Mouse (Mus musculus): ENCODE measurements at regions not wholly inside any gene's neighbourhood (a gene's known extent, or its start where the extent isn't known, plus 50 kb on each side); places are given as distances from the start of the nearest gene placed in this dataset.

DNA sequence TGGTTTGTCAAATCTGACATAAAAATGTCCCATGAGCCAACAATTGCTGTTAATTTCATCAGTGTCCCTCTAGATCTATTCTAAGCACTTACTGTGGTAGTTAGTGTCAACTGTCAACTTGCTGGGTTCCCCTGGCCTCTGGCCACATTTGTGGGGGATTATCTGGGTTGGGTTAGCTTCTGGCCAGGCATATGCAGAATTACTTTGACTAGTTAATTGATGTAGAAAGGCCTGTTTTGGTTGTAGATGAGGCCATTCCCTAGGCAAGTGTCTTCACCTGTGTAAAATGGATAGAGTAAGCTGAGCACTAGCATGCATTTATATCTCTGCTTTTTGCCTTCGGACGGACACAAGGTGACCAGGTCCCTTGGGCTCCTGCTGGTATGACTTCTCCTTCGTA is 283.9 kb downstream of the 1810013L24Rik start:
- no peak for DNase-seq (ENCODE audit: low spot score)

DNA sequence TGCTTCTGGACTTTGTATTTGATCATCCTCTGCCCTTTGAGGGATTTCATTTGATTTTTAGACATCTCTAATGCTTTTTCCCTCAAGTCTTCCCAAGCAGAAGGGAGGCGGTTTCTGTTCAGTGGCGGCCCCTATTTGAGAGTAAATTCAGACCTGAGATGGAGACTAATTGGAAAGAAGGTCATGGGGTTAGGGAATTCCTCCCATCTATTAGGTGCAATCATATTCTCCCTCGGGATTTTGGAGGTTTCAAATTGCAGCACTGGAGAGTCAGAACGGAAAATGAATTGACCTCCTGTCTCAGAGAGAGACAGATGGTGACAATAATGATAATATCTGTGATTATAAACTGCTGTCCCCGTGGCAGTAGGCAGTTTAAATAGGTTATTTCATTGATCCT is 285.6 kb downstream of the 1810013L24Rik start:
- no peak for DNase-seq (ENCODE audit: low spot score)

DNA sequence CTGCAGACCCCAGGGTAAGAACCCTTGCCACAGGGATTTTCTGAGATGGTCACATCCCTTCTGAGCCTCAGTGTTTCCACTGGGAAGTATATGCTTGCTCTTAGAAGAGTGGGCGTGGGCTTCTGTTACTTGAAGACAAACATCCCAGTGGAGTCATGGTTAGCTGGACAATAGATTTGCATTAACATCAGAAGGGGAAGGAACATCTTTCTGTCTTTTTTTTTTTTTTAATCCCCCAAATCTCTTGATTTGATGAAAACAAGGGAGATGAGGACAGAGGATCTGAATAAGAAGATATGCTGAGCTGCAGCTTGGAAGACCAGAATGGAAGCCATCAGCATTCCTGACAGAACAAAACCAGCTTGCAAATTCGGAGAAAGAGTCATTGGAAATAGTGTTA is 291.7 kb downstream of the 1810013L24Rik start:
- DNase-seq (ENCODE audit: low spot score), result no peak

DNA sequence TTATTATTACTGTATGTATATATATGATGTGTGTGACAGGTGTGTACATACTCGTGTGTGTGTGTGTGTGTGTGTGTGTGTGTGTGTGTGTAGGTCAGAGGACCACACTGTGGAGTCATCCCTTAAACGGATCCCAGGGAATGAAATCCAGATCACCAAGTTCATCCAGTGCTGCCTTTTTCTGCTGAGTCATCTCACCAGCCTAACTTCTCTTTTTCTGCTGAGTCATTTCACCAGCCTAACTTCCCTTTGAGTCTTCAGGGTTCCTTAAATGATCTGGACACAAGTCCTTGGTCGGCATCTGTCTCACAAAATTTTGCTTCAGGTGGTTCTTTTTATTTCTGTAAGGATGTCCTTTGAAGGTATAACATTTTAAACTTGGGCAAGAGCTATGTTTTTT is 302.2 kb downstream of the 1810013L24Rik start:
- no peak for DNase-seq (ENCODE audit: low spot score)

DNA sequence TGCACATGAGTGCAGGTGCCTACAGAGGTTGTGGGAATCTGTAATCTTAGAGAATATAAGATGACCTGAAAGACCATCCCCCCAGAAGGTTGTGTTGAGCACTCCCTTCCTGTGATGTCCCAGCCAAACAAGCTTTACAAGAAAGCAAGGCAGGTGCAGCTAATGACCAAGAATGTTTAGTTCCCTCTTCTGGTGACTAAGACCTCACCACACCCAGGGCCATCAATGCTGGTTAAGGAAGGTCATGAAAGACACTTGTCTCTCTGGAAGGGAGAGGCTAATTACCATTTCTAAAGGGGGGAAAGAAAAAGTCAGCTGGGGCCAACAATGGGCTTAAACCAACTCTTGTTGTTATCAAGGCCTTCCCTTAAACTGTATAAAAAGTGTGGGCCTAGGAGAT is 302.9 kb downstream of the 1810013L24Rik start:
- DNase-seq (ENCODE audit: low spot score), result no peak

DNA sequence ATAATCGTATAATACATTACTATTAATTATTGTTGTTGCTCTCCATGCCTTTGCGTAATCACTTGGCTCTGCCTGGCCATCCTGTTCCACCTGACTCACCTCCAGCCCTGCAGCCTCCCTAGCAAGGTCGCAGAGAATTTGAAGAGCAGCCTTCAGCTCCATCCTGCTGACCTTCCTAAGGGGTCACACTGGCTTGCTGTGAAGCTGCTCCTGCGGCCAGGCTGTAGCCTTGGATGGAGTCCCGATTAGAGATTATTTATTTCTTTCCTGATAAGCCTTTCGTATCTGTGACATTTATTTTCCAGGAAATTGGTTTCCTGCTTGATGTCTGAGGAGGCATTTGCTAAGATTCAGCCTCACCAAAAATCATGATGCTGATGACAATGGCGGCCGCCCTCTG is 305.5 kb downstream of the 1810013L24Rik start:
- DNase-seq (ENCODE audit: low spot score), result no peak

DNA sequence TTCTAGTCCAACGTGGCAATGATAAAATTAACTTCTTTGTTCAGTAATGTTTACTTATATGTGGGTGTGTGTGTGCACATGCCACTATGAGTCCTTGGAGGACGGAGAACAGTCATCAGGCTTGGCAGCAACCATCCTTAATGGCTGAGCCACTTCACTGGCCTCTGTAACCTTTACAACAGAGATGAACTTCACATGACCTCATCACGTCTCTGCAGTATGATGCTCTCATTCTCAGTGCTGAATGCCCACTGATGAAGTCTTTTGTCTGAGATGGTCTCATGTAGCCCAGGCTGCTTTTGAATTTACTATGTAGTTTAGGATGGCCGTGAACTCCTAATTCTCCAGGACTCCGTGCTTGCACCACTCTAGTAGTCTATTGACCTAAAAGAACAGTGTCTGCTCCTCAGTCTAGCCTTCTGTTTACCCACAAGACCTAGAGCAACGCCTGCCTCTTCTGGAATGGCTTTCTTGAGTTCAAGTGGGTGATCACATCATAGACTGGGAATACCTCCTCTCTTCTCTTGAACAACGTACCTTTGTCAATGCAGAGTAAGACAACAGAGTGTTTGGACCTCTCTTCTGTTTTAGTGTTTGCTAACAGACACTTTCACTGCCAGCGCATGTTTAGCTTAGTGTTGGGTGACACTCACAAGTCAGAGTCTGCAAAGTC is 308.8 kb downstream of the 1810013L24Rik start:
- DNase-seq (ENCODE audit: low spot score), result no peak

DNA sequence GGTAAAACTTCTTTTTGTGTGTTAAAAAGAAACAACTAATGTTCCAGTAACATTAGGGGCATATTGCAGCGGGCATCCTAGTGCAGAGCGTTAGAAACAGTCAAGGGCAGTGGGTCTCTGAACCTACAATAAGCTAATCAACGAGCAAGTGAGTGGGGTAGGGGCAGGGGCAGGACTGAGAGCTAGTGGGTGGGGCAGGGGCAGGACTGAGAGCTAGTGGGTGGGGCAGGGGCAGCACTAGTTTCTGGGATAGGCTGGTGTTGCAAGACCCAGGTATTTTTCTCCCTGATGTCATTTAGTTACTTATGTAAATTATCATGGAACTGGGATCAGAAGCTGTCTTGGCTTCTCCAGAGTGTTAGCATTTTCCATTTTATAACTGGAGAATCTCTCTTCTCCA is 309.5 kb downstream of the 1810013L24Rik start:
- DNase-seq (ENCODE audit: low spot score), result no peak

DNA sequence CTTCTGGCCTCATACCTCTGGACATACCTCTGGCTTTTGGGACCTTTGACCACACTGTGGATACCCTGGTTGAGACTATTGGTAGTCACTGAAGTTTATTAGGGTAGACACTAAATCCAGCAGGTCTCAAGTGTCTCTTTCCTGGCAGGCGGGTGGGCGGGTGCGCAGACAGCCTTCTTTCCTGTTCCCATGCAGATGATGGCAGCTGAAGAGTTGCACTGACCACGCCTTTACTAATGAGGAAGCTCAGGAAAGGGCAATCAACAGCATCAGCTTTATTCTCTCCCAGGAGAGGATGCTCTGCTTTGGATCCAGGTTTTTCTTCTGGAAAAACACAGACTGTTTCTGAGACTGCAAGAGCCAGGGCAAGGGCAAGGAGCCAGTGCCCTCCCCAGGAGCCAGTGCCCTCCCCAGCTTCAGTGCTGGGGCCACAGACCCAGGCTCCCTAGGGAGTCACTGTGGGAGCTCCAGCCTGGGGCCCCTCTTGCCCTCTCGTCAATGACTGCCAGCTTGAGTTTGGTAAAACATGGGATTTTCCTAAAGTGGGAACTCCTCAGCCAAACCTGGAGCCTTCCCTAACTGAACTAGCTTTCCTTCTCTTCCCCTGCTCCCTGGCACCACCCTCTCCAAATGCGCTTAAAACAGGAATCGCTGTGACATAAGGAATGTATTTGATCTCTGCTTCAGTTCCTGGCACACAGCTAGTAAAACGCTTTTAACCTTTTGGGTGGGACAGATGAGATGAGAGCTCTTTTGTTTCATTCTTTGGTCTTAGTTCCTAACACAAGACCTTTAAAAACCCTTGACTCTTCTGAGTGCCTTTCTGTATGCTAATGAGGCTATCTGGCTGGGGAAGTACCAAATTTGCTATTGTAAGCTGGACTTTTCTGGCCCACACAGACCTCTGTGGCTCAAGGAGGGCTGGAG is 319.6 kb downstream of the 1810013L24Rik start:
- no peak for DNase-seq (ENCODE audit: low spot score)

DNA sequence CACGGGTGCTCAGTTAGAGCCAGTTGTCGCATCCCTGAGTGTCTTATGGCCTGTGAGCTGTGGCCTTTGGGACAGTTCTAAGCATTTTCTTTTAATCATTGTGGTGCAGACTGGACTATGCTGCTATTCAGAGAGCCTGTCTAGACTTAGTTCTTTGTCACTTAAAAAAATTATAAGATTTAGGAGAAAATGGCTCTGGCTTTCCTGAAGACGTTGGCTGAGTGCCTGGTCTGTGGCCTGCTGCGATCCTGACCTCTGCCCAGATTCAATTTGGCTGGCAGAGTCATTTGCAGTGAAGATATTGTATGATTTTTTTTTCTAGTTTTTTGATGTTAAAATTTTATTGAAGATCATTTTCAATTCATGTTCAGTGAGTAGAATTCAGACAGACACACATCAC is 322.0 kb downstream of the 1810013L24Rik start:
- DNase-seq (ENCODE audit: low spot score), result no peak

DNA sequence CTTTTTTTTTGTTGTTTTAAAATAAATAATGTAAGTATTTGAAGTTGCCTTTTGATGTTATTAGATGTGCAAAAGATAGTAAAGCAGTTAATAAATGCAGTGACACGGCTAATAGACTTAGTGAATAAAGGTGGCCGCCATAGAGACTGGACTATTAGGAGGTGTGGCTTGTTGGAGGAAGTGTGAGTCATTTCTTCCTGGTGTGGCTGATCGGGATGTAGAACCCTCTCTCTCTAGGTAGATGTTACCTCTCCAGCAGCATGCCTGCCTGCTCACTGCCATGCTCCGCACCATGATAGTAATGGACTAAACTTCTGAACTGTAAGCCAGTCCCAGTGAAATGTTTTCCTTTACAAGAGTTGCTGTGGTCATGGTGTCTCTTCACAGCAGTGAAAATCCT is 323.6 kb downstream of the 1810013L24Rik start:
- DNase-seq (ENCODE audit: low spot score), result no peak

DNA sequence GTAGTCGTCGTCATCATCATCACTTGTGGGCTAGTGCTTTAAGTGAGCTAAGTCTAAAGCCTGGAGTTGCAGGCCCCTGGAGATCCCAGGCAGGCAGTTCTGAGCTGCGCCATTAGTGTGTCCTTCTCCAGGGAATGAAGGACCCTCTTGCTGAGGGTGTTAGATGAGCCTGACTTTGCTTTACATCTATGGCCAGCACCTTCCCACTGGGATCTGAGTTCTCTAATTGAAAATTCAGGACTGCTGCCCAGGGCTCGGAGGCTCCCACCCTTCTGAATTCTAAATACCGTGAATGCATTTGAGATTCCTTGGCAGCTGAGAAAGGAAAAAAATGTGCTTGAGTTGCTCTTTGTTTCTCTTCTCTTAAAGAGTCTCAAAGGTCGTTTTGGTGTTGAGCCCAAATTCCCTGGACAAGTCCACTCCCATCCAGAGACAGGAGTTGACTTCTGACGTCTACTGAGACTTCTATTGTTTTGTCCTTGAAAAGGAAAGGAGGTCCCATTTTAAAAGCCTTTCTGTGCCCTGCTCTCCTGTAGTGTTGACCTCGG is 335.9 kb downstream of the 1810013L24Rik start:
- DNase-seq (ENCODE audit: low spot score), result no peak

DNA sequence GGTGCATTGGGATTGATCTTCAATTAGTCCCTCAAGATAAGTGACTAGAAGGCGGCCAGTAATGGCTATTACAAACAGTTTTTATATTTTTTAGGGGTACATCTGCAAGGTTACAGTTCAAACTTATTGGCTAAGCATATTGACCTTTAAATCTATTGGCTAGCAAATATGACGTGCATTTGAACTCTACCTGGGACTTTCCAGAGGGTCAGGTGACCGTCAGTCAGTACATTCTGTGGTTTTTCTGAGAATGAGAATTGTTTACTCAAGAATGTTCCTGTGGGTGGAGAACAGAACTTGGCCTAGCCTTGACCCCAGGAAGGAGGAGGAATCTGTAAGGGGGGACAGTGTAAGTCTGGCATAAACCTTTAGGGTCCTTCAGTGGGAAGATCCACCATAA is 346.5 kb downstream of the 1810013L24Rik start:
- DNase-seq (ENCODE audit: low spot score), result no peak

DNA sequence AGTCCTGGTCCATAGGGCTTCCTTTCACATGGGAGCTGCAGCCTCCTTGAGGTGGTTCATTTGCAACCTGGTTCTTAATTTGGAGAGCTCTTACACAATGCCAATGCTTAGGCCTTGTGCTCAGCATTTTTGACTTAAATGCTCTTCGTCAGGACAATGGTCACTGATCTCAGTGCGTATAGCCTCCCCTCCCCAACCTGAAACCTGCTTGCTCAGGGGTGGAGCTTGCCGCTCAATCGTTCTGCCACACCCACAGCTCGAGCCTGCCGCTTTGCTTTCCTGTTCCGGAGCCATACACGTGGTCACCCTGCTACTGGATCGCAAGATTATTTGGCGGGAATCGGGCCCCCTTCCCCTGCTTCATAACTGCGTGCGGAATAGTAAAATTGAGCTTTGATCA is 365.9 kb downstream of the 1810013L24Rik start:
- DNase-seq (ENCODE audit: low spot score), result no peak

DNA sequence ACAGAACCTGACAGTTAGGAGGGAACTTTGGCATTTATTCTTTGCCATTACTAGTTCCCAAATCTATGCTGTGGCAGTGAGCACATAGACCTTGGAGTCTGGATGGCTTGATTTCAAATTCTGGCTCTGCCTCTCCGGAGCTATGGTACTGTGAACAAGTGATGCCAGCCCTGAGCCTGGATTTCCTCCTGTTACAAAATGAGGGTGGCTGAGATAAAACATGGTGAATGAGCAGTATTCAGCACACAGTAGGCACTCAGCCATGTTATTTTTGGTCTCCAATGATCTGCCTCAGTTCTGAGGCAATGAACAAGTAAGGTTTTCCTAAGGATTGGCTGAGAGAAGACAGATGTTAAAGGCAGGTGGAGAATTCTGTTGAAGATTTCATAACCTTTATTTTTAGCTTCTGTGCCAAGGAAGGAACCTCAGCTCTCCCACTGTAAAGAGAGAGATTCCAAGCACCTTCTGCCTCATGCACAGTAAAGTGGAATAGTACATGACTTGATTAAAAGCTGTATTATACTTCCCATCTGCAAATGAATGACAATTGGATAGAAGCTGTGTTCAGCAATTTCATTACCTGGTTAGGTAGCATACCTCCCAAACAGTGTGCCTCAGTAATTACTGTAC is 369.1 kb downstream of the 1810013L24Rik start:
- no peak for DNase-seq (ENCODE audit: low spot score)

DNA sequence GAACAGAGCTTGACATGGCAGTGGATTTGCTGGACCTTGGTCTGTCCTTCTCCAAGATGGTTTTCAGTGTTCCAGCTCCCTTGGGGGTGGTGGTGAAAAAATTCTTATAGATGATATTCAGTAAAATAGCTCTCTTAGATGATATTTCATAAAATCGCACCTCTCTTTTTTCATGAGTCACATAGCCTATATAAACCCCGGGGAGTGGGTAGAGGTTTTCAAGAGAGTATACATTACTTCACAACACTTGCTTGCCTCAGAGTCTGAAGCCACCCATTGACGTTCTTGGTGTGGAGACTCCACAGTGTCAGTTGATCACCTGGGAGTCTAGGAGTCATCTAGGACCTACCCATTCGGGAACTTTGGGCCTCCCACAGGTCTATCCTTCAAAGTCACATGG is 378.7 kb downstream of the 1810013L24Rik start:
- no peak for DNase-seq (ENCODE audit: low spot score)

DNA sequence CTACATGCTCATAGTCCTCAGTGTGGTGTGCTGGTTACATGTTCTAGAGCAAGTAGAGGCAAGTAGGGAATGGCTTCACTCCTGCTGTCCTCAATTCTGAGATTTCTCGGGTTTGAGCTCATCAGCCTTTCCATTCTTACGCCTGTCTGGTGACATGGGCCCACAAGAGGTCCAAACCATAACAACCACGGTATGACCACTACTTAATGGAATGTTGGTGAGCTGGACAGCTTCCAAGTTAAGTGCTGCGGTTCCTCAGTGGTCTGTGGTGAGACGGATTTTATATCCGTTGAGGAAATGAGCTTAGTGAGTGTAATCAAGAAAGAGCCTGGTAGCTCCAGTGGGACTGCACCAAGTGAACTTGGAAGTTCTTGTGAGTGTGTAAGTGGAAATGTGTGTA is 381.6 kb downstream of the 1810013L24Rik start:
- no peak for DNase-seq (ENCODE audit: low spot score)

DNA sequence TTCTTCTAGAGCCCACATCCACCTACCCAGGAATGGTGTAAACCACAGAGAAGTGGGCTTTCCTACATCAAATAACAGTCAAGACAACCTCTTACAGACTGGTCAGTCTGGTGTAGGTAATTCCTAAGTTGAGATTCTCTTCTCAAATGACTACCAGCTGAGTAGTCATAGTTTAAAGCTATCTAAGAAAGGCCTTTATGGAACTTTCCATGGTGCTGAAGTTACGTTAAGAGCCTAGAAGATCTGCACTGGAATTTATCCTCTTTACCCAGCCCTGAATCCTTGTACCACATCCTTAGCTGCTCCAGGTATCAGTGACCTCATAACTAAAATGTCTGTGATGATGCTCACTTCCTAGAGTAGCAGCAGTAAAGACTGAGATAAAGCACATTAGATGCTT is 385.2 kb downstream of the 1810013L24Rik start:
- no peak for DNase-seq (ENCODE audit: low spot score)

DNA sequence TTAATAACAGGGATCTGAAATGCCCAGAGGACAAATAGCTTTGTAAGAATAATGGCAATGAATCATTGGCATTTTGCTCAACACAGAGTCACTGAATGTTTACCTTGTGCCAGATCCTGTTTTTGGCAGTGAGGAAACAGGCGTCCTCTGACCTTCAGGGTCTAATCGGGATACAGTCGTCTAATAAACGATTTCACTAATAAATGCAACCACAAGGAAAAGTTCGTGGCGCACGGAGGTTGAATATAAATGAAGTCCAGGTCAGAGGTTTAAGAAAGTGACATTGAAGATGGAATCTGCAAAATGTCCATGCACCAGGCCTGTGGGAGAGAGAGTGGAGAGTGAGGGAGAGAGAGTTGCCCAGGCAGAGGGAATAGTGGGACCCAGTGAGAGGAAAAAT is 387.5 kb downstream of the 1810013L24Rik start:
- DNase-seq (ENCODE audit: low spot score), result no peak

DNA sequence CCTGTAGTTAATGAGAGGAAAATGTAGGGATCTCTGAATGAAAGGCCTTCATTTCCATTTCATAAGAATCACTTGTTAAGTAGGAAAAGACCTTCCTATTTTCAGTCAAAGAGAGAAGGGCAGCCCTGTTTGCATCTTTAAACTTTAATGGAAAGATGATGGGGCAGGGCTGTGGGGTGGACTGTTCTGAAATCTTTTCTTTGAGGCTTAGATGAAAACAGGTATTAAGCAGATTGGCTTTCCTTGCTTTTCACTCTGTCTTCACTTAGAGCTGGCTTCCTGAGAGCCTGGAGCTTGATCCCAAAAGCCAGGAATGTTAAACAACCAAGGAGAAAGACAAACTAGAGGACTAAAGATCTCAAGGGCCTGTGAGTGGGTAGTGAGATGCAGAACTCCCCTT is 400.3 kb downstream of the 1810013L24Rik start:
- no peak for DNase-seq (ENCODE audit: low spot score)

DNA sequence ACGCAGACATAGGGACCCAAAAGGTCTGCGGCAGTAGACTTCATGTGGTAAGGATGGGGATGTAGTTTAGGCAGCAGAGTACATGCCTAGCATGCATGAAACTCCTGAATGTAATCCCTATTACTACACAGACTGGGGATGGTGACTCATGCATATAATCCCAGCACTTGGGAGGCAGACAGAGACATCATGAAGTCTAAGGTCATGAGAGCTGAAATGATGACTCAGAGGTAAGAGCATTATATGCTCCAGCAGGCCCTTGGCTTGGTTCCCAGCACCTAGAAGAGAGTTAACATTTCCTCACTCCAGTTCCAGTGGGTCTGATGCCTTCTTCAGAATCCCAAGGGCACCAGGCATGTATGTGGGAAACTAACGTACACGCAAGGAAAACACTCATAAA is 412.2 kb downstream of the 1810013L24Rik start:
- DNase-seq (ENCODE audit: low spot score), result no peak

DNA sequence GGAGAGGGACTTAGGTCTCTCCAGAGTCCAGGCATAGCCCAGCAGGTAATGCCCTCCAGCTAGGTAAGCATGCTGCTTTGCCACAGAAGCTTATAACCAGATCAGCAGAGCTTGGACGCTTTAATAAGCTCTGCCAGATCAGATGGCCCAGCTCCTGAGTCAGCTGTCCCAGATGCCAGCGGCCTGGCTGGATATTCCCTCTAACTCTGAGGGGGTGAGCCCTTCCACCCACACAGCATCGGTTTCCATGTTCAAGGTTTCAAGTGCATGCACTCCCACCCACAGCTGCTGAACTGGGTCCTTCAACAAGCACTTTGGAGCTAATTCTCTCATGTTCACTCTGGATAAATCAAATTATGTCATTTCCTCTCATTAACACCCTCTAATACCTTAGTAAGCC is 417.3 kb downstream of the 1810013L24Rik start:
- DNase-seq (ENCODE audit: low spot score), result no peak

DNA sequence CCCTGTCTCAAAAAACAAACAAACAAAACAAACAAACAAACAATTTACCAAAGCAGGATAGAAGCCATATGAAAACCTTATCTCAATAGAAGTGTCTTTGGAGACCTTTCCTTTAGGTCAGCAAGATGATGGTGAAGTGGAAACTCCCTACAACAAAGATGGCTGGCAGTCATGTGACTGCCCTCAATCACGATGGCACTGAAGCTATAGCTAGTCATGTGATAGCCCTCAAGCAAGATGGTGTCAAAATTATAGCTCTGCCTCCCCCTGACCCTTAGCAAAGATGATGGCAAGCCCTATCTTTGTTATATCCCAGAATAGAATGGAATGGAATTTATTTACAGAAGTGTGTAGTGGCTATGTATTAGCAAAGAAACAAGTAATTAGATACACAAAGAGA is 423.2 kb downstream of the 1810013L24Rik start:
- DNase-seq (ENCODE audit: low spot score), result no peak

Data from urinary bladder, adult 2 months (tissue).